ENCODE assay signal across 23 mouse cellular contexts in the genomic region with DNA sequence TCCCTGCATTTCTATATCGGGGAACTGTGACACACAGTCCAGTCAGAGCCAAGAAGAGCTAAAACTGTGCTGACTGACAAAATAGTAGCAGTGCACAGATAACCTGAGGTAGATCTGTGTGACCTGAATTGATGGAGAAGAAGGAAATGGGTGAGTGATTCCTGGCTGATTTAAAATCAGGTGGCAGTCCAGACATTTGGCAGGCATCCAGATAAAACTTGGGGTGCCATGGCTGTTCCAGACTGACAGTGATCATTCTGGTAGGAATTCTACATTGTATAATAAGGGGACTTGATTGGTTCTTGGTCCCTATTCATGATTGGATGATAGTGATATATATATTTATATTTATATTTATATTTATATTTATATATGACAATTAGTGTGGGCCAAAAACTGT.
"Had no signal": no experiment of that assay in that cellular context is flagged by ENCODE, and none has a peak within 500 bp of the region (broad histone marks: within the 10 kb centered on the region; RNA-seq: fewer than 3 reads in every experiment).

No protein-coding gene starts in this region.

- H3K27ac ChIP-seq: limb, embryonic 10.5 days; limb, embryonic 13.5 days; liver, embryonic 12.5 days; liver, embryonic 15.5 days; lung, embryonic 15.5 days; midbrain, embryonic 10.5 days; midbrain, embryonic 13.5 days; neural tube, embryonic 13.5 days; stomach, embryonic 15.5 days had no signal

- ATAC-seq: liver, embryonic 12.5 days; midbrain, embryonic 13.5 days; midbrain, embryonic 16.5 days had no signal

- H3K27me3 ChIP-seq: limb, embryonic 13.5 days; liver, embryonic 12.5 days; liver, embryonic 15.5 days; megakaryocyte, embryonic 14.5 days; midbrain, embryonic 13.5 days; neural tube, embryonic 13.5 days; stomach, embryonic 15.5 days had no signal

- H3K9ac ChIP-seq: limb, embryonic 13.5 days; liver, embryonic 12.5 days; liver, embryonic 15.5 days; lung, embryonic 15.5 days; midbrain, embryonic 13.5 days; neural tube, embryonic 13.5 days; stomach, embryonic 15.5 days had no signal

- DNase-seq: kidney, postnatal 10 days; kidney, postnatal 36 days; layer of hippocampus, postnatal 36 days; liver; lung, adult 18-20 months; lung, postnatal 10 days; lung, postnatal 36 days; retina, postnatal 1 day; right cerebral cortex, postnatal 25 days; spleen, adult 18-20 months; thymus, postnatal 36 days had no signal

- H3K36me3 ChIP-seq: limb, embryonic 10.5 days; limb, embryonic 13.5 days; liver, embryonic 12.5 days; liver, embryonic 15.5 days; lung, embryonic 15.5 days; midbrain, embryonic 10.5 days; midbrain, embryonic 13.5 days; neural tube, embryonic 13.5 days; stomach, embryonic 15.5 days had no signal

- H3K4me1 ChIP-seq: liver, embryonic 12.5 days; liver, embryonic 15.5 days; megakaryocyte, embryonic 14.5 days had no signal

- H3K4me3 ChIP-seq: limb, embryonic 10.5 days; limb, embryonic 13.5 days; liver, embryonic 12.5 days; liver, embryonic 15.5 days; lung, embryonic 15.5 days; megakaryocyte, embryonic 14.5 days; midbrain, embryonic 10.5 days; midbrain, embryonic 13.5 days; myocyte; neural tube, embryonic 13.5 days; stomach, embryonic 15.5 days had no signal

- H3K9me3 ChIP-seq: limb, embryonic 10.5 days; limb, embryonic 13.5 days; liver, embryonic 12.5 days; liver, embryonic 15.5 days; lung, embryonic 15.5 days; midbrain, embryonic 10.5 days; midbrain, embryonic 13.5 days; neural tube, embryonic 13.5 days; stomach, embryonic 15.5 days had no signal

- H3K4me2 ChIP-seq: limb, embryonic 13.5 days; liver, embryonic 12.5 days; liver, embryonic 15.5 days; lung, embryonic 15.5 days; midbrain, embryonic 13.5 days; neural tube, embryonic 13.5 days; stomach, embryonic 15.5 days had no signal
